Mouse (Mus musculus) intestine, embryonic 15.5 days (tissue): ENCODE measurements around the gene Sbf2. TPM values are rescaled to one million over a fixed set of nuclear protein-coding genes. Genes with fewer than 3 reads are reported as not detected.

Experiments
- ATAC-seq: fragments of 200-750 bp; cut with Nextera tagmentation; 2 replicates; pipeline ENCODE4 v1.8.0; 2017; ENCODE audit warnings: moderate TSS enrichment, moderate library complexity
- H3K27ac ChIP-seq: fragments of 300-500 bp; sonication (generic); 2 replicates; pipeline ENCODE4 v1.5.1; 2015; ENCODE audit warnings: mild to moderate bottlenecking, inconsistent platforms
- H3K27me3 ChIP-seq: fragments of 300-500 bp; sonication (generic); replicated peaks from 2 replicates; pipeline ENCODE4 v1.6.1; 2015; ENCODE audit warnings: inconsistent platforms
- H3K36me3 ChIP-seq: fragments of 300-500 bp; sonication (generic); 2 replicates; pipeline ENCODE4 v1.6.1; 2015; ENCODE audit warnings: inconsistent platforms
- H3K4me1 ChIP-seq: fragments of 300-500 bp; sonication (generic); replicated peaks from 2 replicates; pipeline ENCODE4 v1.6.1; 2015; ENCODE audit warnings: inconsistent platforms
- H3K4me2 ChIP-seq: fragments of 300-500 bp; sonication (generic); replicated peaks from 2 replicates; pipeline ENCODE4 v1.6.1; 2015; ENCODE audit warnings: mild to moderate bottlenecking, inconsistent platforms
- H3K4me3 ChIP-seq: fragments of 300-500 bp; sonication (generic); replicated peaks from 2 replicates; pipeline ENCODE4 v1.5.1; 2015; ENCODE audit warnings: inconsistent platforms
- H3K9ac ChIP-seq: fragments of 300-500 bp; sonication (generic); 2 replicates; pipeline ENCODE4 v1.6.1; 2015; ENCODE audit warnings: inconsistent platforms
- H3K9me3 ChIP-seq: fragments of 300-500 bp; sonication (generic); 2 replicates; pipeline ENCODE4 v1.6.1; 2016; ENCODE audit warnings: inconsistent platforms
- WGBS: fragments of 180-500 bp; shearing (Covaris S2); methylation state at CpG from one replicate; pipeline ENCODE4 v1.1.7; 2015; 5-methylcytosine and 5-hydroxymethylcytosine counted together
- polyA plus RNA-seq: library from polyadenylated mRNA; unstranded; fragments of >200 nt; fragmentation: Nextera tagmentation; extraction: Ambion mirVana; gene quantifications from 2 replicates; pipeline ENCODE4 v1.2.1, GENCODE M21; 2015

The Sbf2 gene
- polyA plus RNA-seq, 1 experiment from 2014 or later, result 33.7 TPM

- no peaks in the 10 kb centered on the region for H3K9me3 ChIP-seq
- H3K9ac ChIP-seq, result no peak overlapping the region
- H3K27ac ChIP-seq, result 0 out of 2 replicates have a peak overlapping the region, but pooled peaks have one; percentile 17
- H3K36me3 ChIP-seq, result no peaks in the 10 kb centered on the region
- no peak; the same call in none of the 2 replicates for ATAC-seq
- H3K27me3 ChIP-seq, result no peaks in the 10 kb centered on the region
- no peak overlapping the region for H3K4me3 ChIP-seq
- 58% methylated on average over 8 of the region's 8 CpGs for WGBS
- H3K4me2 ChIP-seq, result no peak overlapping the region
- peaks cover 16% of the 10 kb centered on the region for H3K4me1 ChIP-seq
These were observed 327.1 kb downstream of the Sbf2 start for GRCm38 (mm10) chr7:110287476-110288071.

GRCm38 (mm10) chr7:110286838-110287475 lies 327.8 kb downstream of the Sbf2 start:
- no peak overlapping the region for H3K9ac ChIP-seq
- H3K36me3 ChIP-seq, result no peaks in the 10 kb centered on the region
- no peak overlapping the region for H3K4me2 ChIP-seq
- H3K27me3 ChIP-seq, result no peaks in the 10 kb centered on the region
- peak; percentile 85 for ATAC-seq
- H3K4me3 ChIP-seq, result no peak overlapping the region
- no peaks in the 10 kb centered on the region for H3K9me3 ChIP-seq
- H3K4me1 ChIP-seq, result peaks cover 16% of the 10 kb centered on the region
- H3K27ac ChIP-seq, result no peak overlapping the region
- 7% methylated on average over 12 of the region's 12 CpGs for WGBS

GRCm38 (mm10) chr7:110286198-110286732 lies 328.5 kb downstream of the Sbf2 start:
- peaks cover 3% of the 10 kb centered on the region; the same call in 1 of the 2 replicates for H3K36me3 ChIP-seq
- H3K27ac ChIP-seq, result no peak overlapping the region
- H3K4me3 ChIP-seq, result no peak overlapping the region
- H3K27me3 ChIP-seq, result no peaks in the 10 kb centered on the region
- 78% methylated on average over 8 of the region's 8 CpGs for WGBS
- H3K4me2 ChIP-seq, result no peak overlapping the region
- H3K4me1 ChIP-seq, result peaks cover 16% of the 10 kb centered on the region
- no peaks in the 10 kb centered on the region for H3K9me3 ChIP-seq
- no peak overlapping the region for H3K9ac ChIP-seq
- ATAC-seq, result no peak

GRCm38 (mm10) chr7:110285849-110286151 lies 328.9 kb downstream of the Sbf2 start:
- Histone ChIP-seq H3K27ac (no peak overlapping the region), H3K4me1 (peaks cover 16% of the 10 kb centered on the region), H3K4me2 (no peak overlapping the region), H3K9ac (no peak overlapping the region), H3K9me3 (no peaks in the 10 kb centered on the region), H3K4me3 (no peak overlapping the region), H3K36me3 (peaks cover 6% of the 10 kb centered on the region), H3K27me3 (no peaks in the 10 kb centered on the region)
- no peak for ATAC-seq
- 77% methylated on average over 3 of the region's 3 CpGs for WGBS

- no peak for ATAC-seq
- H3K36me3 ChIP-seq, result peaks cover 8% of the 10 kb centered on the region
- WGBS, result 91% methylated on average over 12 of the region's 12 CpGs
- no peak overlapping the region for H3K4me2 ChIP-seq
- no peak overlapping the region for H3K9ac ChIP-seq
- no peak overlapping the region for H3K4me3 ChIP-seq
- H3K9me3 ChIP-seq, result no peaks in the 10 kb centered on the region
- no peak overlapping the region for H3K27ac ChIP-seq
- peaks cover 16% of the 10 kb centered on the region for H3K4me1 ChIP-seq
- no peaks in the 10 kb centered on the region for H3K27me3 ChIP-seq
These were observed 329.5 kb downstream of the Sbf2 start for GRCm38 (mm10) chr7:110285076-110285848.

- no peak overlapping the region for H3K27ac ChIP-seq
- no peaks in the 10 kb centered on the region for H3K27me3 ChIP-seq
- ATAC-seq, result no peak
- no peaks in the 10 kb centered on the region for H3K9me3 ChIP-seq
- H3K4me1 ChIP-seq, result peaks cover 13% of the 10 kb centered on the region
- H3K4me2 ChIP-seq, result no peak overlapping the region
- H3K4me3 ChIP-seq, result no peak overlapping the region
- H3K9ac ChIP-seq, result no peak overlapping the region
- H3K36me3 ChIP-seq, result peaks cover 16% of the 10 kb centered on the region
- 91% methylated on average over 6 of the region's 6 CpGs for WGBS
These were observed 331.0 kb downstream of the Sbf2 start for GRCm38 (mm10) chr7:110283484-110284275.

GRCm38 (mm10) chr7:110282797-110283196 lies 331.9 kb downstream of the Sbf2 start:
- Histone ChIP-seq H3K4me3 (no peak overlapping the region), H3K36me3 (peaks cover 16% of the 10 kb centered on the region), H3K9me3 (no peaks in the 10 kb centered on the region), H3K27me3 (no peaks in the 10 kb centered on the region), H3K27ac (no peak overlapping the region), H3K4me1 (peaks cover 8% of the 10 kb centered on the region; the same call in 1 of the 2 replicates), H3K4me2 (no peak overlapping the region), H3K9ac (no peak overlapping the region)
- no peak for ATAC-seq
- 82% methylated on average over 11 of the region's 11 CpGs for WGBS

- no peak overlapping the region for H3K27ac ChIP-seq
- H3K36me3 ChIP-seq, result peaks cover 16% of the 10 kb centered on the region
- no peak overlapping the region for H3K9ac ChIP-seq
- no peak overlapping the region for H3K4me3 ChIP-seq
- ATAC-seq, result no peak
- no peaks in the 10 kb centered on the region for H3K27me3 ChIP-seq
- H3K9me3 ChIP-seq, result no peaks in the 10 kb centered on the region
- H3K4me2 ChIP-seq, result no peak overlapping the region
- WGBS, result 90% methylated on average over 11 of the region's 11 CpGs
- no peaks in the 10 kb centered on the region for H3K4me1 ChIP-seq
These were observed 333.1 kb downstream of the Sbf2 start for GRCm38 (mm10) chr7:110281435-110282256.

GRCm38 (mm10) chr7:110279183-110279582 lies 335.5 kb downstream of the Sbf2 start:
- Histone ChIP-seq H3K36me3 (peaks cover 16% of the 10 kb centered on the region), H3K9me3 (no peaks in the 10 kb centered on the region), H3K9ac (no peak overlapping the region), H3K4me1 (no peaks in the 10 kb centered on the region), H3K4me3 (no peak overlapping the region), H3K27ac (peak overlapping the region; percentile 54; the same call in 1 of the 2 replicates), H3K4me2 (no peak overlapping the region), H3K27me3 (no peaks in the 10 kb centered on the region)
- ATAC-seq, result peak; percentile 92
- 78% methylated on average over 4 of the region's 4 CpGs for WGBS

- Histone ChIP-seq H3K9me3 (no peaks in the 10 kb centered on the region), H3K4me2 (no peak overlapping the region), H3K27ac (no peak overlapping the region), H3K27me3 (no peaks in the 10 kb centered on the region), H3K9ac (no peak overlapping the region), H3K4me3 (no peak overlapping the region), H3K36me3 (peaks cover 16% of the 10 kb centered on the region), H3K4me1 (no peaks in the 10 kb centered on the region)
- WGBS, result 88% methylated on average over 5 of the region's 5 CpGs
- ATAC-seq, result no peak
These were observed 336.9 kb downstream of the Sbf2 start for GRCm38 (mm10) chr7:110277734-110278245.

- Histone ChIP-seq H3K4me3 (no peak overlapping the region), H3K4me1 (no peaks in the 10 kb centered on the region), H3K4me2 (no peak overlapping the region), H3K27me3 (no peaks in the 10 kb centered on the region), H3K27ac (peak overlapping the region; percentile 11; the same call in 1 of the 2 replicates), H3K9ac (no peak overlapping the region), H3K36me3 (peaks cover 8% of the 10 kb centered on the region; the same call in 1 of the 2 replicates), H3K9me3 (no peaks in the 10 kb centered on the region)
- 82% methylated on average over 4 of the region's 4 CpGs for WGBS
- no peak for ATAC-seq
These were observed 342.3 kb downstream of the Sbf2 start for GRCm38 (mm10) chr7:110272434-110272833.
